Mouse (Mus musculus): Measurements from ENCODE around the gene Cdkn2c.

GRCm38 (mm10) chr4:109664091-109664490, 2.9 kb downstream of the Cdkn2c start:
- TF ChIP-seq HCFC1 (IDR thresholded peaks at IDR 0.05; ENCODE audit: low read depth, low read length) = no peak
- no peak for TF ChIP-seq USF1 (IDR thresholded peaks at IDR 0.05; ENCODE audit: low read depth, low read length)
- TF ChIP-seq CTCF (conservative IDR thresholded peaks at IDR 0.05 in 1 of 2, IDR thresholded peaks at IDR 0.05 in 1 of 2; ENCODE audit: low read depth in 2 of 2, low read length in 2 of 2) = no peak
- no peak for TF ChIP-seq POLR2AphosphoS2 (IDR thresholded peaks at IDR 0.05; ENCODE audit: low read depth, low read length)
- no peak for TF ChIP-seq EP300 (IDR thresholded peaks at IDR 0.05; ENCODE audit: low read length)
- no peak for TF ChIP-seq SMC3 (IDR thresholded peaks at IDR 0.05; ENCODE audit: low read depth, low read length)
- no peak for TF ChIP-seq POLR2A (IDR thresholded peaks at IDR 0.05; ENCODE audit: low read depth, low read length)
- no peak for TF ChIP-seq TCF12 (IDR thresholded peaks at IDR 0.05; ENCODE audit: low read depth, low read length)
- TF ChIP-seq KAT2A (IDR thresholded peaks at IDR 0.05; ENCODE audit: insufficient replicate concordance, low read length) = no peak
- TF ChIP-seq JUN (IDR thresholded peaks at IDR 0.05; ENCODE audit: insufficient read depth, low read depth, low read length) = no peak
- TF ChIP-seq JUND (conservative IDR thresholded peaks at IDR 0.05; ENCODE audit: low read depth, low read length) = no peak
